Mouse (Mus musculus) adrenal gland, adult (tissue): ENCODE results near the gene Frmd8.

Source experiments
- DNase-seq, 2 experiments: peaks; one replicate each; pipeline ENCODE4 v3.0.0; 2022 to 2023; ENCODE audit warnings: low spot score in 1 of 2; ENCODE audit not compliant: inconsistent age in 2 of 2

Frmd8 gene

DNA sequence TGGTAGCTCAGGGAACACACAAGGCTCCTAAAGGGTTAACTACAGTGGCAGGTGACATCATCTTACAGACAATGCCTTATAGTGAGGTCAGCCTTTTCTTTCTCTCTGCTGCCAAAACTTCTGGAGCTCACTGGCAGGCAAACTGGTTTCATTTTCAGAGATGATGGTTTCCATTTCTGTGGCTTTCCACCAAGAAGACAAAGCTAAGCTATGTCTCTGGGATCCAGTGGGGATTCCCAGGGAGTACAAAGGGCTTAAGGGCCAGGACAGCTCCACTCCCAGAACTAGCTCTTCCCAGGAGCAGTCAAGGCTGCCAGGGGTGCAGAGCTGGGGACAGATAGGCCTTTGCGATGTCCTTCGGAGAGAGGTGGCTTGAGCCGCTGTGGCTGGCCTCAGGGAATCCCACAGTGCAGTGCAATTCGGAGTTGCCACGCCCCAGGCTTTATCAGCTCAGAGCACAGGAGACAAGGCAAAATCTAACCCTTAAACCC is 23.5 kb downstream of the Frmd8 start:
- DNase-seq = peak; percentile 71 to 82

DNA sequence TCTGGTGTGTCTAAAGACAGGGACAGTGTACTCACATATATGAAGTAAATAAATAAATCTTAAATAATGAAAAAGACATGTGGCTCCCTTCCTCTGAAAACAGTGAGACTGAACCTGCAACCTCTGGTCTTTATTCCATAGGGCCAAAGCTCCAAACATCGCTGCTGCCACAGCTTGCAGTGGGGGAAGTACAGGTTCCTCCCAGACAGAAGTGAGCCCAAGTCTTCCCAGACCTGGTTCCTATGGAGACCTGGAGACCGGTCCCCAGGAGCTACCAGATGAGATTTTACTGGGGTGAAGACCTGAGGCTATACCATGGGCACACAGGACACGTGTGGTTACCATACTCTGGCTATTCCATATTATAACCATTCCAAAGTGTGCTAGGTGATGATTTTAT is 24.2 kb downstream of the Frmd8 start:
- DNase-seq = peak in 1 of 2 experiments; percentile 53

DNA sequence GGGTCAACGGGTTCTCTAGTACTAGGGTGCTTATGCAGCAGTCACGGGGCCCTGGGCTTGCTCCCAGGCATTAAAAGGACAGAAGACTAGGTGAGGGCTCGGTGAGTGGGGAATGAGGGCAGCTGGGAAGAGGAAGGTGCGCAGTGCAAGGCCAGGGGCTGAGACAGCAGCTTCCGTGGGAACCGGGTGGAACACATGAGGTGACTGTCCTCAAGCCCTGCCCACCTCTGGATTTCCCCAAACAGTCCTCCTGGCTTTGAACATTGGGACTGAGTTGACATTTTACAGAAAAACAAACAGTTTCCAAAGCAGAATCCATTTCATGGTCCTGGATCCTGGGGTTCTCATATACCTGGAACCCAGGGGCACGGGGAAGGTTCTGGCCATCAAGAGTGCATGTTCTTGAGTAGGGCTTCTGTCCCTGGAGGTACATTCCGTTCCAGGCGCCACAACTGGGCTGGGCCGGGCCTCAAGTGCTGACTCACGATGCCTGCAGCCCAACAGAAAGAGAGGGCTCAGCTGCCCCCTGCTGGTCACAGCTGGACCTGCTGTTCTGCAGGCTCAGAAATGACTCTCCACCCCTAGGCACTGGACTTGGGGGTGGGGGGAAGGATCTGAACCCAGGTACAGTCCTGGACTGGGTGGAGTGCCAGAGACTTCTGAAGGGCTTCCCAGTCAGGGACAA is 25.1 kb downstream of the Frmd8 start:
- peak; percentile 96 to 98 for DNase-seq

DNA sequence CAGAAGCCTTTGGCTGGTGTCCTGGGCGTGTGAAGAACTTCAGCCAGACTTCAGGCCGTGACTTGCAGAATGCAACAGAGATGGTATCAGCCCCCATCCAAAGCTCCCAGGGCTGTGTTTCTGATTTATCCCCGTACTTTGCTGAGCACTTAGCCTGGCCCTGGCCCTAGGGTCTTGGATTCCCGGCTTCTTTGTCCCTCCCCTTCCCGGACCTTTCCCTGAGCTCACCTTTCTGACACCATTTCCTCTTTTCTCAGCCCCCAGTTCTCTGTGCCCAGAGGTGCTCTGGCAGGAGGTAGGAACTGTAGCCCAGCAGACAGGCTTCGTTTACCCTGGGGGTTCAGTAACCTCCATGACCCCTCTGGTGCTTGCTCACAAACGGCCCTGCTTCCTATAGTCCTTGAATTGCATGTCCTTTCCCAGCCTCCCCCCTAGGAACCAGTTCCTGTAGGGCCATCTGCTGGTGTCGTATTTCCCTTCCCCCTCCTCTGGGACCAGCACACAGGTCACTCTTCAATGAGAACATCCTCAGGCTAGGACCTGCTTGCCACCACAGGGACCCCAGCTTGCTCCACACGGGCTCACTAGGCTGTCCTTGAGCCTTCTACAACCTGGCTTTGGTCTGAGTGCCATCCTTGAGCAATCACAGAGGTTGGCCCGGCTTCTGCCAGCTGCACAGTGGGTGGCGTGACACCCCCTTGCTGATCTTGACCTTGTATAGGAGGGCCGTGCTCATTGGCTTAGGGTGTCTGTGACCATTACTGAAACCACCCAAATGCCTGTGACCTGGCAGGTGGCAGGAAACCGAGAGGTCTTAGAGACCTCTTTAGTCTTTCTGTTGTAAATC is 26.0 kb downstream of the Frmd8 start:
- DNase-seq = peak; percentile 87 to 91

DNA sequence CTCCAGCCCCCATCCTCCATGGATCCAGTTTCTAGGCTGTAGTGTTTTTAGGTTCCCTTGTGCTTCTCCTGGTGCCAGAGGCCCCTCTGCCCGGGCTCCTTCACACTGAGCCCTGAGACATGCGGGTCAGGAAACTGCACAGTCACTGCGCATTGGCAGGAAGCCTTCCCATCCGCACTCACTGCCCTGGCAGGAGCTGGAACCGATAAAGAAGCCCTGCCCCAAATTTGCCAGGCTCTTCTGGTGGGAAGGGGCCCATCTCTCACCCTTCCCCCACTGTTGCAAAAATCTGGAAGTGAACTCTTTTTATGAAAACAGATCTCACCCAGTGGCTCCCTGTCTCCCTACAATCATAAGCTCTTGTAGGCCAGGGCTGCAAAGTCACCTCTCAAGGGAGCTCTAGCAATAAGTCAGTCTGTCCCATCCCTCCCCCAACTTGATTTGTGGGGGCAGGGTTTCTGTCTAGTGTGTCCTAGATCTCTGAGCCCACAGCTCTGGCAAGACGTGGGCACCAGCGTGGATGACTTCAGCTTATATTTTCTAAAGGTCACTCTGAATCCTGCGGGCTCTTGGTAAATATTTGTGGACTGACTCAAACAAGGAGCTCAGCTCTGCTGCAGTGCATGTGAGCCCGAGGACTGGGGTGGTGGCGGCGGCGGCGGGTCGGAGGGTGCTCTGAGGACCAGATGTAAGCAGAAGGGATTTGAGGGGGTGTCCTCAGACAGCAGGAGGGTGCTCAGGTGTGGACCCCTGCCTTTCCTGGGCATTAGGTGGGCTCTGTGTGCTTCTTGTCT is 26.8 kb downstream of the Frmd8 start:
- peak; percentile 90 to 95 for DNase-seq

DNA sequence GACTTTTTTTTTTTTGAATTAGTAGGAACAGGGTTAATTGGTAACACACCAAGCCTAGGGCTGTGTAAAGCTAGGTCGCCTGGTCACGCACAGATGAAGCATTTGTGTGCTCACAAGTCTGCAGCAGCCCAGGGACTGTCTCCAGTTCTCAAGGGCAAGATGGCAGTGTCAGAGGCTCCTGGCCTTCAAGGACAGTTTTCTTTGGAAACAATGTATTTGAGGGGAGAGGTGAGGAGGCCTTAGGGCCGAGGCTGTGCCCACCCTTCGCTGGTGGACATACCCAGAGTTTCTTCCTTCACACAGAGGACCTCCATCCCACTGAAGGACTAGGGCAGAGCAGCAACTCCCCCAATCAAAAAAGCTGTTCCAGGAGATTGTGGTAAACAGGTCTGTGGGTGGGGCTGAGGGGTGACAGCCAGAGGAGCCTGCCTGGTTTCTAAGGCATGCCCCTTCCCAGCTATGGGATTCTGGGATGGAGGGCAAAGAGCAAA is 27.7 kb downstream of the Frmd8 start:
- peak; percentile 55 to 79 for DNase-seq

DNA sequence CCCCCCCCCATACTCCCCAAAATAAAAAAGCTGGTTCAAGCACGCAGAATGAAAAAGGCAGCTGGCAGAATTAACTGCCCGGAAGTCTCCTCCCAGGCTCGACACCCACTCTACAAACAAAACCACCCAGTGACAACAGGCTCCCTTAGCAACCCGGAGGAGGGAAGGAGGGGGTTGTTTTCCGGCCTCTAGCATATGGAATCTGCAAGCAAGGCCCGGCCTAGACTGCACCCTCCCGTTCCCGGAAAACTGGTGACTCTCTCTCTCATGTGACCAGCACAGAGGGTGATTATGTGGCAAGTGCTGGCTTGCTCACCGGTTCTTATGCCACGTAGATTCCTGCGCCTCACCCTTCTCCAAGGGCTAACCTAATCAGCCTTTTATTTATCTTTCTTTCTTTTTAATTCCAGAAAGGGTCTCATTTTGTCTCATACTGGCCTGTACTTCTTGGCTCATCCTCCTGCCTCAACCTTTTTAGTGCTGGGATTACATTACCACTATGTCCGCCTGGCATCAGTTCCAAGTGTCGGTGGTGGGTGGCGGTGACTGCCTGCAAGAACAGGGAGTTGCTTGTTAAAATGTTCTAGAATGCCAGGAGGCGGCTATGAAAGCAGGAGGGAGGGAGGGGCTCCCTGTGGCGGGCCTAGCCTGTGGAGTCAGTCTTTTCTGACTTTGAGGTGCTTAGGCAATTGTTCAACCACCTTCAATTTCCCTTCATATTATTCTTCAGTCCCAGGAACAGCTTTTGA is 28.3 kb downstream of the Frmd8 start:
- DNase-seq = peak; percentile 87 to 95

DNA sequence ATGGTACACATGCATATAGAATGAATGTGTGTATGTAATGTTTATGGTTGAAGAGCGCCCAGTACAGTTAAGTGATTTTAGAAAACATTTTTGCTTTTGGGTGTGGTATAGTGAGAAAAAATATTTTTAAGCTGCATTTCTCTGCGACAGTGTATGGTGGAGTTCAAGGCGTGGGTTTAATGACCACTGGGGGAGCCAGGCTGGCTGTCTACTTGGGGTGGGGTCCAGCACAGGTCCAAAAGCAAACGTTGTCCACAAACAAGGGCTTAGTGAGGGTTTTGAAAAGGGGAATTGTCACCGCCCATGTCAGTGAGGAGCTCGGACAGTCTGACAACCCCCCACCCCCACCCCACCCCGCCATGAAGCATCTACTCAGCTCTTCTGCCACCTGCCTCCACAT is 28.9 kb downstream of the Frmd8 start:
- DNase-seq = peak in 1 of 2 experiments; percentile 47

DNA sequence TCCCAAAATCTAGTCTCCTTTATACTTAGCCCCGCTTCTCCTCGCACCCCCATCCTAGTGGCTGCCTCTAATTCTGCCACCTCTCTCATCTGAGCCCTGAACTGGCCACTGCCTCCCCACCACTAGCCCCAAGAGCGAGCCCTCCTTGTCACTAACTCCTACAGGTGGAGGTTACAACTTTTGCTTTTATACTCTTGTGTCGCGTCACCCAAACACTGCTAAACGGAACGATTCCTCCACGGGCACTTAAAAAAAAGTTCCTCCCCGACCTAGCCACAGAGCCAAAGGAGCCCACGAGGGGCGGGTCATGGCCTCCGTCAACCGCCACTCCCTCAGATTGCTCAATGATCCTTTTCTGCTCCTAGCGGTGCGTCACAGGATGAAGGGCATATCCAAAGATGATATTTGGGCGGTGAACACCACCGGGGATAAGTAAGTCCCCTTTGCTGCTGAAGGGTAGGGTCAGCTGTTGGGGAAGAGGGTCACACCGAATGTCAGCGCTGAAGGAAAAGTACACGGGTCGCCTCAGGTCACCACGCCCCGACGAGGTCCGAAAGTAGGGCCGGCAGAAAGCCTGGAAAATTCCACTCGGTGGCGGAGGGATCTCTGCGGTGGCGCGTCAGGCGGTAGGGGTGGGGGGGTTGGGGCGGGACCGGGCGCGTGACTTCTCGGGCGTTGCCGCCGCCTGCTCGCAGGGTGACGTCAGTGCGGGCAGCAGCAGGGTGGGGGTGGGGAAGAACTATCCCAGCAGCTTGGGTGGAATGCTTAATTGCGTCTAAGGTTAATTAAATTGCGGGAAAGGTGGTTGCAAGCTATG is 29.5 kb downstream of the Frmd8 start:
- DNase-seq = peak; percentile 96 to 99

DNA sequence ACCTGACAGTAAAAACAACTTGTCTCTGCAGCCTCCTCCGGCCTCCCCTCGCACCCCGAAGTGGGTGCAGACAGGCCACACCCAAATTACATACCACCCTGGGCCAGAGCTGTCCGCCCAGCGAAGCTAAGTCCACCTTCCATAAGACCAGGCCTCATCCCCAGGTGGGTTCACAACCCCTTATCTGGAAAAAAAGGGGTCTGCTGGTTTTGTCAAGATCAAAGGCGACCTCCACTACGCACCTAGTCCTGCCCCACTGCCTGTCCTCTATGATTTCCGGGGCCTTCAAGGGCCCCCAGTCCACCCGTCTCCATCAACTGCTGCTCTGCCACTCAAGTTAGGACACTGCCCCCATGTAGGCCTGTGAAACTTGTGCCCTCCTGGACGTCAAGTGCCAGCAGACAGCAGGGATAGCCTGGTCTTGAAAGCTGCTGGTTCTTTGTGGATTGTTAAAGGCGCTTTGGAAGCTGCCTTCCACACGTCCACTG is 30.2 kb downstream of the Frmd8 start:
- DNase-seq = no peak

DNA sequence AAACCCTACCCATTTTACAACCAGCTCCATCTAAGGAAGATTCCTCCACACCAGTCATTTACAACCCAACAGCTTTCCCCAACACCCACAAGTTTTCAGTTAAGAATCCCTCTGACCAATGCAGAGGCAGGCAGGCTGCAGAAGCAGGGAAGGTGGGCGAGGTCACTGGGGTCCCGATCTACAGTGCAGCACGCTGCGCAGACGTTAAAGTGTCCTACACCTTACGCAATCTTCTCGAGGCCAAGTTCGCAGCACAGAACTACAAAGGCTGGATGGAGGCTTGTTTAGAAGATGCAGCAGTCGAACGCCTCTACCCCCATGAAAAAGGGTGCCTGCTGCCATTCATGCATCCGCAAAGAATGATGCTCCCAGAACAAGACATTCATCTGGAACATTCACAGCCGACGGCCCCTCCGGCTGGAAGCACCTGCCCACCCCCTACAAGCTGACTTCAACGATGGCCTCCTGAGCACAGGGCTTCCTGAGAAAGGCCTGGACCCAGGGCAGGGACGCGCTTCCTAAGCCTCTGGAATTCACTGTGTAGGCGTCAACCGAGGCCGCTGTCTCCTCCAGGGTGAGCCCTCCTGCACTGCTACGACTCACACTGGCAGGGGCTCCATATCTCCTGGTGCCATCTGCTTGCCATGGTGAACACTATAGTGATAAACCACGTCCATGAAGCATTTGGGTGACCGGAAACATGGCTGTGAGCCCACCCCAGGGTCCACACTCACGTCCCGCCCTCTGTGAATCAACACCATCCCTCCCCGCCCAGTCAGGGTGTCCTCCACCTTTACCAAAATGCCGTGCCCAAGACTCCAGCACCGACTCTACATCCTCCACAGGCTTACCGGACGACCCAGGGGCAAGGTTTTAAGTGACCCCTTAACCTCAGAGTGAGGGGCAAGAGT is 31.0 kb downstream of the Frmd8 start:
- DNase-seq = peak; percentile 57 to 84

DNA sequence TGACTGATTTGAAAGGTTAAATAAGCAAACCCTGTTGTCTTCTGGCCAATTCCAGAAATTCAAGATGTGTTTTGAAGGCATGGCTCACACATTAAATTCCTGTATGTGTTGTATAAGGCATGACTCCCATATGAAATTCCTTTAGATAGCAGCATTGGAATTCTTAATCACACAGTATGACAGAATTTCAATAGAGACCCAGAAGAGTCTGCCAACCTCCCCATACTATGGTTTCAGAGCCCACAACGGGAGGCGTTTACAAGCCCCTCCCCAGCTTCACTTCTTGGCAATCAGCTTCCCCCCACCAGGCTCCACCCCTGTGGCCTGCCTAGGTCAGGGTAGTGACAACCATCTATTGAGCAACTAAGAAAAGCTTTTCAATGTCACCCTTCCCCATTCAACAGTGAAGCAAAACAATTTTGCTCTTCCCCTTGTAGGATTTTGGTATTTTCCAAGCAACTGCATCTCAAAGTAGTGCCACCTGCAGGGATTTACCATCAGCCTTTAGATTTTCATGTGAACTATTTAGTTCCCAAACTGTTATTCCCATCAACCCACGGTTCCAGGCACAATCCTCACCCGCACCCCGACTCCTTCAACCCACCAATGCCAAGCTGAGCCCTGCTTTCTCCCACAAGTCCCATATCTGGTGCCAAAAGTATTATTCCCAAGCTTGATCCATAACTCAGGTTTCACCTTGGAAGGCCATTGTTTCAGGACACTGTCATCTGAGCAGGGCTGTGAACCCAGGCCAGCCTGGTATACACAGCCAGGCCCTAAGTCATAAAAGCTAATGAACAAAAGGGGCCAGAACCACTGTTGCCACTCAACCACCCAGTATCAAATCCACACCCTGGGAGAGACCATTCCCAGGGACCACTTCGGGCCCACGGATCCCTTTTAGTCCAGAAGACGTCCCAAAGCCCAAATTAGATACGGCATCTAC is 32.0 kb downstream of the Frmd8 start:
- peak; percentile 63 to 89 for DNase-seq

DNA sequence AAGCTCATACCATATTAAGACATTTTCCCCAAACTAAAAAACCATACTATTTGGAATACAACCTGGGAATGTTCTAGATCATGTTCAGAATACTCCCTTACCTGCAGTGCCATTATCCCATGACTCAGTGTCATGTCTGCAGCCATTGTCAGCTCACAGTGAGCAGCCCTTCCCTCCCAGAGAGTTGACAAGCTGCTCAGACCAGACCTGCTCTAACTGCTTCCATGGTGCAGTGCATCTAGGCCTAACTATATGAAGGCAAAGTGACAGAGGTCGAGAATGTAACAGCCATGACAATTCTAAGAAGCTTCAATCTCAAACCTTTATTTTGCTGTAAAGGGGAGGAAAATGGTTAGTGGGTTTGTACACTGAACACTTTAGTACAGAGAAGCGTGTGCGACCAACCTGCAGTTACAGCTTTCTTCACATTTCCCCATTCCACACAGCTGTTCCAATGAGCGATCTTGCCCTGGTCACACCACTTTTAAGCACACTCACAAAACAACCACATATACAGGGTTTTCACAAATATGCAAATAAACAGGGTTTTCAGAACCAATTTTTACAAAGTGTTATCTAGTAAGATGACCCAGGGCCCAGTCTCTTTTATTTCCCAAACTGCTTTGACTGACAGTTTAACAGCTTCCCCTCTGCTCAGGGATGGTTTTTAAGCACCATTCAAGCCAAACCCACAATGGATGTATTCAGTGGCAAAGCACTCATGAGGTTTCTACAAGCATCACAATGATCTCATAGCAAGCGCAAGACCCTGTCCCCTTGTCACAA is 32.9 kb downstream of the Frmd8 start:
- DNase-seq = peak; percentile 19 to 79

DNA sequence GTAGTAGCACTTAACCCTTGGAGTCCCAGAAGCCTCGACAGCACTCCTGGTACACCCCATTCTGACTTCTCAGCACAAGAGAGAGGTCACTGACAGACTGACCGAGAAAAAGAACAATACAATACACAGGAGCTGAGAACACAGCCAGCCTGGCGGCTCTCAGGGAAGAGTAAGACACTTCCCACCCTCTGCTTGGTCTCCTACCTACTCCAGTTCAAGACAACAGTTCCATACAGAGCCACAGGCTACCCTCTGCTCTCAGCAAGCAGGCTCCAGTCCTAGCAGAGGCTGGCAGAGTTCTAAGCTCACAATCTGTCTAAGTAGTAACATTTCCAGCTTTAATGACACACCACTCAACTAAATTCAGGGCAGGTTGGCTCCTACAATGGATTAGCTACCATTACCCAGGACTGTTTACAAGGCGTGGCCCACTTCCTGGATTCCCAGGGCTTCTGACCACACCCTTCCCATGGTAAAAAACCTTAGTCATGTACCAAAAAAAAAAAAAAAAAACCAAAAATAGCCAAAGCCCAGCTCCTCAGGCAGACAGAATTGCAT is 33.6 kb downstream of the Frmd8 start:
- DNase-seq = peak; percentile 36 to 81

DNA sequence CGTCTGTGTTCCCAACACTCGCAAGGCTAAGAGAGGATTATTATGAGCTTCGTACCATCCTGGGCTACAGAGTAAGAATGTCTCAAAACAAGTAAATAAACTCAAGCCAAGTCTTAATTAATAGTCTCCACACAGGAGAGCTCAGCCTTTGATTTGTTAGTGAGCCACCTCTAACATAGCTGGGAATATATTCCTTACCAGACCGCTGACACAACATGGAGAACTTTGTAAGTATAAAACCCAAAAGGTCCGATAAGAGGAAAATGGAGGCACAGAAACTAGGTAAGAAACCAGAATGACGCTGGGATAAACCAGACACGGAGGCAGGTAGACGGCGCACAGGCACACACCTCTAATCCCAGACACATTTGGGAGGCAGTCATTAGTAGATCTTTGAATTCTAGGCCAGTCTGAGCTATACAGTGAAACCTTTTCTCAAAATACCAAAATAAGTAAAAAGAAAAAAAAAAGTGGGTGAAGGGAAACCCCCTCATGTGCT is 34.1 kb downstream of the Frmd8 start:
- DNase-seq = peak in 1 of 2 experiments; percentile 11
